Mouse (Mus musculus): ENCODE measurements at regions not wholly inside any gene's neighbourhood (a gene's known extent, or its start where the extent isn't known, plus 50 kb on each side); places are given as distances from the start of the nearest gene placed in this dataset.

GRCm38 (mm10) chr12:106732108-106732857, 722.3 kb downstream of the Vrk1 start:
- TF ChIP-seq CTCF (IDR thresholded peaks at IDR 0.05; ENCODE audit: low read depth) (no peak), EP300 (IDR thresholded peaks at IDR 0.05; ENCODE audit: low read depth) (no peak)

Measured in liver, postnatal 0 days (tissue).